Mouse (Mus musculus): Measurements from ENCODE around the gene Agap2.

The Agap2 gene

DNA sequence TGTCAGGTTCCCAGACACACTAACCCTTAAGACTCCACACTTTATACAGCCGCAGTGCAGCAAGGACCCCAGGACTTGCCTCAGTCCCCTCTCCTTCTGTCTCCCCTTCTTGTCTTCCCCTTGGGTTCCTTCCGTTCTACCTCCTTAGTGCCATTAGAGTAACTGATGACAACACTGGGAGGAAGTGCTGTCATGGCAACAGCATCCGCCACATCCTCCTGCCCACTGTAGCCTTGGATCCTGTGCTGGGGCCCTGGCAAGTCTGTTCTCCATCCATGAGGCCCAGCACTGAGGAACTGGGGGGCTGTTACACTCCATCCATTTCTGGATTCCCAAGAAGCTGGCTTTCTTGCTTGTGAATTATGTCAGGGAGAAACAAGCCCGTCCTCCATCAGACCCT lies 998 bp downstream of the Agap2 start:
- no peak for DNase-seq (ENCODE audit: low spot score in 2 of 2)

DNA sequence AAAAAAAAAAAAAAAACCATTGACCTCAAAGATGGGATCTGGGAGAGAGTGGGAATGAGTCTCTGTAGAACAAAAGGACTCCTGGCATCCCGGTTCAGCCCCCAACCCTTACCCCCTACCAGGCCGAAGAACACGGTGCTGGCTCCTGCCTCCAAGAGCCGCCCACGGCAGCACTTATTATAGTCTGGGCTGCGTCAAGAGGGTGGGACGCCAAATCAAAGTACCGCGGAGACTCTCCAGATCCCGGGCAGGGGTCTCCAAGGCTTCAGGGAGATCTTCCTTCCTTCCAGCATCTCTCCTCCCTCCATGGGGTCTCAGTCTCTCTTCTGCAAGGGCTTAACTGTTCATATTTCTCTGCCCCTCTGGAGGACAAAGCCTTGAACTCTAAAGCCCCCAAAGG lies 2.4 kb downstream of the Agap2 start:
- no peak for DNase-seq (ENCODE audit: low spot score in 2 of 2)

DNA sequence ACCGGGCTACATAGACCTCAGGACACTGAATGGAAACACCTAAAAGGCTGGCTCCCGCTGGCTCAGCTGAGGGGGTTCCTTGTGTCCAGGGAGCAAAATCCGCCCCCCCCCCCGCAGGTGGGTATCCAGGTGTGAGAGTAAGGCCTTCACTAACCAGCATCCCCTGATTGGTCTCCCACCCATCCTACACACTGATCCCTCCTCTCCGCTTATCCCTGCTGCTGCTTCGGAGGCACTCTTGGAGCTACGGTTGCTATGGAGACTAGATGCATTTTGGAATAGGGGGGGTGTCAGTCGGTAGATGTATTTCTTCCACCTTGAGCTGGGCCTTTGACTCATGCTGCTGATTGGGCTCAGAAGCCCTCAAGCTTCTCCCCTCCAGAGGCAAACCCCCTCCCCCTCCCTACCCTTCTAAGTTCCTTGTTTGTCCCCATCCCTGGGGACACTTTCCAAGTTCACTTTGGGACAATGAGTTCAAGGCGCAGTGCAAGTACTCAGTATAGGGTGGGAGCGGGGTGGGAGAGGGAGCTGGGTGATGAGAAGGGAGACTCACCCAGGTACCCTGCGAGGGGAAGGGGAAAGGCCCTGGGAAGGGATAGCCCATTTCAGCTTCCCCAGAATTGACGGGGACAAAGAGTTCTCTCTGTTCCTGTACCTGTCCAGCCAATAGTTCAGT lies 3.1 kb downstream of the Agap2 start:
- peak in 1 of 2 experiments; percentile 55 for DNase-seq (ENCODE audit: low spot score in 2 of 2)

DNA sequence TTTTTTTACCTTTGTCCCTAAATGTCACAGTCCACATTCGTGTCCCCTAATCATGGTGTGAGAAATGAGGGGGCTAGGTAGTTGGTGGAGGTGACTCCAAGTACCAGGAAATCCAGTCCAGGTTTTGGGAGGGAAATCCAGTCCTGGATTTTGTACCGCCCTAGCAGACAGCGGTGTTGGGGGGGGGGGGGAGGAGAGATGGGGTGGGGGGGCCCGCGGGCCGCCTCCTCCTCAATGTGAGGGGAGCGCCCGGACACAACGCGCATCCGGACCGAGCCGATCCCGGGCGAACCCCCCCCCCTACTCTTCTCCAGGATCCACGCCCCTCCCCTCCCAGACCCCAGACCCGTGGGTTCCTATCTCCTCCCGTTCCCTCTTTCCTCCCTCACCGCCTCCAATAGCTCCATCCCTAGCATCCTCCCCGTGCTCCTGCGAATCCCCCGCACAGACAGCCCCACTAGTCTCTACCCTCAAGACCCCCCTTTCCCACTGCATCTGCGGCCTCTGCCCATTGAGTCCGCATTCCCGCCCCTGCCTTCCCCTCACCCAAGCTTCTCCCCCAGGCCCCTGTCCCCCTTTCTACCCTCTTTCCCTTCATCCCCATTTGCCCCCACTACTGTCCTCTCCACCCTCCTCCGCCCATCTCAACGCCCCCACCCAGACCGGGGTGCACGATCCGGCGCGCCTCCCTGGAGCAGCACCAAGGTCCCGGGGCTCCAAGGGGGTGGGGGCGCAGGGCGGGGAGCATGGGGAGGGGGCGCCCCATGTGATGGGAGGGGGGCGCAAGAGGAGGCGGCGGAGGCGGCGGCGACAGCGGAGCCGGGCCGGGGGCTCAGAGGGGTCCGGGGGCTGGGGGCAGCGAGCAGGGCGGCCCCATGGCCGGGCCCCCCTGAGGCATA lies 3.8 kb downstream of the Agap2 start:
- peak in 1 of 2 experiments; percentile 68 for DNase-seq (ENCODE audit: low spot score in 2 of 2)

DNA sequence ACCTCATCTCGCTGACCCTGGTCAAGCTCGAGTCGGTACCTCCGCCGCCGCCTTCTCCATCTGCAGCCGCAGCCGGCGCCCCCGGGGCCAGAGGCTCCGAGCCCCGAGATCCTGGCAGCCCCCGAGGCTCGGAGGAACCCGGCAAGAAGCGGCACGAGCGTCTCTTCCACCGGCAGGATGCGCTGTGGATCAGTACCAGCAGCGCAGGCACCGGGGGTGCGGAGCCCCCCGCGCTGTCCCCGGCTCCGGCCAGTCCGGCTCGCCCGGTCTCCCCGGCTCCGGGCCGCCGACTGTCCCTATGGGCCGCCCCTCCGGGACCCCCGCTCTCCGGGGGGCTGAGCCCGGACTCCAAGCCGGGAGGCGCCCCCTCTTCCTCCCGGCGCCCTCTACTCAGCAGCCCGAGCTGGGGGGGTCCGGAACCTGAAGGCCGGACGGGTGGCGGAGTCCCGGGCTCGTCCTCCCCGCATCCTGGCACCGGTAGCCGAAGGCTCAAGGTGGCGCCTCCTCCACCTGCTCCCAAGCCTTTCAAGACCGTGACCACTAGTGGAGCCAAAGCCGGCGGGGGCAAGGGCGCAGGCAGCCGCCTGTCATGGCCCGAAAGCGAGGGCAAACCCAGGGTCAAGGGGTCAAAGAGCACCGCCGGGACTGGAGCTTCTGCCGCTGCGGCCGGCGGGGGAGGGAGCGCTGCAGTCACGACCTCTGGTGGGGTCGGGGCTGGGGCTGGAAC lies 4.7 kb downstream of the Agap2 start:
- DNase-seq (ENCODE audit: low spot score in 2 of 2), result no peak

DNA sequence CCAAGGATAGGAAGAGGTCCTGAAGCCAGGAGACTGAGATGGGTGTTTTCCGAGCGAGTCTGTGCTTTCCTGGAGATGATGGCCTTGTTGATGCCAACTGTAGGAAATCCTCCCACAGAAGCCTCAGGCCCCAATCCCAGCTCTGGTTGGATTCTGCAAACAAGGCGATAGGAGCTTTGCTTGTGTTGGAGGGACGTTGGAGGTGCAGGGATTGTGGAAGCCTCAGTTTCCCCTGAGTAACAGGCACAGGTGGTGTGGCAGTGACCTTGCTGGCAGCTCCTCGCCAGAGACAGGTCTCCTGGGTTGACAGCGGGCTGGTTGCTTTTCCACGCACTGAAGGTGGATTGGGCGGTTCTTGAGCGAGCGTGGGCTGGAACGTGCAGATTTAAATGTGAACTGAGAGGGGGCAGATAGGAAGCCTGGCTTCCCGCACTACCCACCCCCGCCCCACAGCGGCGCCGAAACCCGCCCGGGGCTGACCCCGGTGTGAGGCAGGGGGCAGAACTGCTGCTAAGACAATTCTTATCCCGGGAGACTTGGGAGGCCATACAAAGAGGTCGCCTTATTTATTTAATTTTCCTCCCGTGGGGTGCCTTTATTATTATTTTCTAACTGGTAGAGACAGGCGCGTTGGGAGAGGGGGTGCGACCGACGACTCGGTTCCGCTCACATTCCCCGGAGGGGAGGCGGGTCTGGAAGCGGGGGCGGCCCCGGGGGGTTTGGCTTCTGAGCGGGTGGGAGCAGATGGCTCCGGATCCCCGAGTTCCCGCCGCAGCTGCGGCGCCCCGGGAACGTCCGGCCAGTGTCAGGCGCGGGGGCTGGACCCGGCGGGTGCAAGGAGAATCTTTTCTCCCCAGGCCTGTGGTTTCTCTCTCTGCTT lies 6.1 kb downstream of the Agap2 start:
- peak in 1 of 2 experiments; percentile 45 for DNase-seq (ENCODE audit: low spot score in 2 of 2)

DNA sequence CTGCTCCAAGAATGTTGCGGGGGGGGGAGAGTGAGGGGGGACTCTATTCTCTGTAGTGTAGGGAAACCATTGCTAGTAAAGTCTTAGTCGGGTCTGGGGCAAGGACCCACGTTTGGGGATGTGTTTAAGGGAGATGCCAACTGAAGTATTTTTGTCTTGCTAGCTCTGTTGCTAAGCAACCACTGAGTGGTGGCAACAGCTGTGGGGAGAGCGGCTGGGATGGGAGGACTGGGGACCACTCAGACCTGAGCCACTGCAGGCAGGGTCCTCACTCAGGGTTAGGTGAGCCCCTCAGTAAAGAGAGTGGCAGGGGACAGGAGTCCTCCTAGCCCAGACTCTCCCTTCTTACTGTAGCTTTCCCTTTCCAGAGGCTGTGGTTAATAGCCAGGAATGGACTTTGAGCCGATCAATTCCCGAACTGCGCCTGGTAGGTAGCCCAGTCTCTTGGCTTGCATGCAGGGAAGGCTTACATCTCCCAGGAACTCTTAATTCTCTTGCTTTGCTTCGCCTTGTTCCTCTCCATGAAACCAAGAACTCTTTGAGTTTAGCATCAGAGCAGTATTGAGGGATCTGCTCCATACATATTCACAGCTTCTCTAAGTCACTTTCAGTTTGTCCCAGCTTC lies 7.0 kb downstream of the Agap2 start:
- no peak for DNase-seq (ENCODE audit: low spot score in 2 of 2)

DNA sequence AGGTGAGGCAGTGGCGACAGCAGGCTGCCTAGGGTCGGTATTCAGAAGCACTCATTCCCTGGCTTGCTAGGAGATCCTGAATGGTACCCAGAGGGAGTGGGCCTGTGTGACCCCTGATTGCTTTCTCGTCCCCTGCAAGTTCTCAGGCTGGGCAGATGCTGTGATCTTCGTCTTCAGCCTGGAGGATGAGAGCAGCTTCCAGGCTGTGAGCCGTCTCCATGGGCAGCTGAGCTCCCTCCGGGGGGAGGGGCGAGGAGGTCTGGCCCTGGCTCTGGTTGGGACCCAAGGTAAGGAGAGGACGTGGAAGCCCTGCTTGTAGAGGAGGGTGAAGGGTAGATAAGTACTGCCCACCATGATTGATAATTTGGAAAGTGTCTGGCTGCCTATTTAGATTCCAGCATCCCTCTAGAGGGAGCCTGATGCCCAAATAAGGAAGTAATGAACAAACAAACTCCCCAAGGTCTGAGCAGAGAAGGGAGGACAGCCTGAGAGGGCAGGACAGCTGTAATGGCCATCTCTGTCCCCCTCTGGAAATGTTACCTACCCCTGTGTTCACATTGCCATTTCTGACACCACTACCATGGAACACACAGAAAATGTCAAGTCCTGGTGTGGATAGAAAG lies 8.3 kb downstream of the Agap2 start:
- no peak for DNase-seq (ENCODE audit: low spot score in 2 of 2)

DNA sequence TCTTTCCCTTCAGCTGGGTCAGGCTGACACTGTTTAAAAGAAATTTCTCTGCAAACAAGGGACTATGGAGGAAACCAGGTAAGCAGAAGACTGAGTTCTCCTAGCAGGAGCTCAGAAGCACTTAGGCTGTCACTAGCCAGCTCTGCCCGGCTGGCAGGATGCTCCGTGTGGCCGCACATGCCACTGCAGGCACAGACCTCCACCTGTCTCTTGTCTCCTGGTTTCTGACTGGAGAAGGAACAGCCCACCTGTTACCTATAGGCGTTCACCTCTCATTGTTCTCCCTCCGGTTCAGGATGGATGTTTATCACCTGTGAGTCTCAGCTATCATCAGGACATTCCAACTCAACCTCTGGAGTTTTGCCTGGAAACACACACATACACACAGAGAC lies 8.8 kb downstream of the Agap2 start:
- DNase-seq (ENCODE audit: low spot score in 2 of 2), result no peak

DNA sequence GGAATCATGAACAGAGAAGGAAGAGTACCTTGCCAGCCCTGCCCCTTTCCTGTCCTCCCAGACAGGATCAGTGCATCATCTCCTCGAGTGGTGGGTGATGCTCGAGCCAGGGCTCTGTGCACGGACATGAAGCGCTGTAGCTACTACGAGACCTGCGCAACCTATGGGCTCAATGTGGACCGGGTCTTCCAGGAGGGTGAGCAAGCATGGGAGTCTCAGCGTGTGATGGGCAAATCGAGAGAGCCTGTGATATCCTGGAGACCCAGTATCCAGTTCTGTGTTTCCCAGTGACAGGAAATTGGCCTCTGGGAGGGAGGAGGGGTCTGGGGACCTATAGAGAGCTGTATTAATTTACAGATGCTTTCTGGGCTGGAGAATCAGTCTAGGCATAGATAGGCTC lies 10.0 kb downstream of the Agap2 start:
- no peak for DNase-seq (ENCODE audit: low spot score in 2 of 2)

DNA sequence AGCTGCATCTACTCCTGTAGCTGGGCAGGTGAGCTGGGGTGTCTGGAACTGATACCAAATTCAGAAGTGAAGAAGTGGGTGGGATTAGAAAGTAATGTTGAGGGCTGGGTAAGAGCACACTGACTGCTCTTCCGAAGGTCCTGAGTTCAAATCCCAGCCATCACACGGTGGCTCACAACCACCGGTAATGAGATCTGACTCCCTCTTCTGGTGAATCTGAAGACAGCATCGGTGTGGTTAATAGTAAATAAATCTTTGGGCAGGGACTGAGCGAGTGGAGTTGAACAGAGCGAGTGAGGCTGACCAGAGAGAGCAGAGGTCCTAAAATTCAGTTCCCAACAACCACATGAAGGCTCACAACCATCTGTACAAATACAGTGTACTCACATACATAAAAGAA lies 10.5 kb downstream of the Agap2 start:
- no peak for DNase-seq (ENCODE audit: low spot score in 2 of 2)

DNA sequence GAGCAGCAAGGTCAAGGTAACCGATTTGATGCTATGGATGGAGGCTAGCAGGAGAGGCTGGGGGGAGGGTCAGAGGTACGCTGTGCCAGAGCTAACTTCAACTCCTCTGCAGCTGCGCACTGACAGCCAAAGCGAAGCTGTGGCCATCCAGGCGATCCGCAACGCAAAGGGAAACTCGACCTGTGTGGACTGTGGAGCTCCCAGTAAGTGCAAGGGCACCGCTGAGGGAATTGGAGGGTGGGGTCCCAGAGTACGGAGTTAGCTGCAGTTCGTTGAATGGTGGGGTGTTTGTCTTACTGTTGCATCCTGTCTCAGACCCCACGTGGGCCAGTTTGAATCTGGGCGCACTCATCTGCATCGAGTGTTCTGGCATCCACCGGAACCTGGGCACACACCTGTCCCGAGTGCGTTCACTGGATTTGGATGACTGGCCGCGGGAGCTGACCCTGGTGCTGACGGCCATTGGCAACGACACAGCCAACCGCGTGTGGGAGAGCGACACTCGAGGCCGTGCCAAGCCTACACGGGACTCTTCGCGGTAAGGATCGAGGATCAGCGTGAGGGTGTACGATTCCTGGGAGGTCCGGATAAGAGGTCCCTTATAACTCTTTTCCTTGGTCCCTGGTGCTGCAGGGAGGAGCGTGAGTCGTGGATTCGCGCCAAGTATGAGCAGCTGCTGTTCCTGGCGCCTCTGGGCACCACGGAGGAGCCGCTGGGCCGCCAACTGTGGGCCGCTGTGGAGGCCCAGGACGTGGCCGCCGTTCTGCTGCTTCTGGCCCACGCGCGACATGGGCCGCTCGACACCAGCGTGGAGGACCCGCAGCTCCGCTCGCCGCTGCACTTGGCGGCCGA lies 15.7 kb downstream of the Agap2 start:
- no peak for DNase-seq (ENCODE audit: low spot score in 2 of 2)

DNA sequence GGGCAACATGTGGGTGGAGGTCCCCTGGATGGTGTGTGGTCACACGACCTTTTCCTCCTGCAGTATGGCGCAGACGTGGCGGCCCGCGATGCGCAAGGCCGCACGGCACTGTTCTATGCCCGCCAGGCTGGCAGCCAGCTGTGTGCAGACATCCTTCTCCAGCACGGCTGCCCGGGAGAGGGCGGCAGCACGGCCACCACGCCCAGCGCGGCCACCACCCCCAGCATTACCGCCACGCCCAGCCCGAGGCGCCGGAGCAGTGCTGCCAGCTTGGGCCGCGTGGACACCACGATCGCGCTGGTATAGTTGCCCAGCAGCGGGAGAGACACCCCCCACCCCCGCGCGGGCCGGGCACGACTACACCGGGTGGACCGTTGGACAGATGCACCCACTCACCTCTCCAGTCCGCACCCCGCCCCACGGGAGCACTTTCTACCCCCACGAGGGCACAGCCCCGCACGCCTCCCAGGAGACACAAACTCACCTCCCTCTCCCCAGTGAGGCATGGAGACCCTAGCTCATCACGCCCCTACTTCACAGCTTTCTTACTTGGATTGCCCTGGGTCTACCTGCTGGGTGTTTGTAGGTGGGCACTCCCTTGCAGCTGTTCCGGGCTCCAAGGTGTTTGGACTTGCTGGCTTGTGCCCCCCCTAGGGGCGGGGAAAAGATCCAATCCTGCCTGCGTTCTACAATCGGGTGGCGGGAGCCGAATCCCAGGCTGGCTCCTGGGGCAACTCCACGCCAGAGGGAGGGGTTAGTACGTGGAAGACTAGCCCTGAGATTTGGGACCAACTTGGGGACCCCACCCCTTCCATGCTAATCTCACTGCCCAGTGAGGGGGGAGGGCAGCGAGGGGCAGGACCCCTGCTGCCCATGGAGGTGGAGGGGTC lies 16.7 kb downstream of the Agap2 start:
- peak in 1 of 2 experiments; percentile 37 for DNase-seq (ENCODE audit: low spot score in 2 of 2)

DNA sequence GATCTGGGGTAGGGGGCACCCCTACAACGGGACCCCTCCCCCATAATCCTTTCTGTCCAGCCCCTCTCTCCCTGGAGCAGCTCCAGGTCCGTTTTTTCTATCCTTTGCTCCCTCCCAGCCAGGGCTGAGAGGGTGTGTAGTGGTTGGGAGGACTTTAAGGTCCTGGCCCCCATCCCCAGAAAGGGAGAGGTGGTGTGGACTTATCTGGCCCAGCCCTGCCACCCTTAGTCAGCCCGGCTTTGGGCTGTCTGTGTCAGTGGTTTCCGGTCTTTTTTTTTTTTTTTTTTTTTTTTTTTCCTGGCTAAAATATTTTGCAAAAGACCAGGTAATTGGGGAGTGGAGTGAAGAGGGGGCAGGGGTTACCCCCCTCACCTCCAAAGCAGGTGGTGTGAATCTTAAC lies 17.7 kb downstream of the Agap2 start:
- DNase-seq (ENCODE audit: low spot score in 2 of 2), result no peak

DNA sequence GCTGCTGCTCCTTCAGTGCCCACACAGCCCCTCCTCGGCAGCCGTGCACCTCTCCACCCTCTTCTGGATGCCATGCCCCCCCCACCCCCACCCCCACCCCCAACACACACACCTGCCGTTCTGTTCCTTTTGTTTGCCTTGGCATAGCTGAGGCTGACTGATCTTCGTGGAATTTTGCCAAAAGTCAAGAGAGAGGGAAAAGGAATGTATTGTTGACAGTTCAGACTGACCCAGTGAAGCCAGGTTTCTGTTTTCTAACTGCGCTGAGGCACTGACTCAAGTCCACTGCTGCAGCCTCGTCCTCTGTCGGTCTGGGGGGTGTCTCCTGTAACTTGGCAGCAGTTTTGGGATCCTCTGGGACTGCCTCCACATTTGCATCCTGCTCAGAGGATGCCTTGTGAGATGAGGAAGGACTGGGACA lies 19.3 kb downstream of the Agap2 start:
- DNase-seq (ENCODE audit: low spot score in 2 of 2), result no peak

DNA sequence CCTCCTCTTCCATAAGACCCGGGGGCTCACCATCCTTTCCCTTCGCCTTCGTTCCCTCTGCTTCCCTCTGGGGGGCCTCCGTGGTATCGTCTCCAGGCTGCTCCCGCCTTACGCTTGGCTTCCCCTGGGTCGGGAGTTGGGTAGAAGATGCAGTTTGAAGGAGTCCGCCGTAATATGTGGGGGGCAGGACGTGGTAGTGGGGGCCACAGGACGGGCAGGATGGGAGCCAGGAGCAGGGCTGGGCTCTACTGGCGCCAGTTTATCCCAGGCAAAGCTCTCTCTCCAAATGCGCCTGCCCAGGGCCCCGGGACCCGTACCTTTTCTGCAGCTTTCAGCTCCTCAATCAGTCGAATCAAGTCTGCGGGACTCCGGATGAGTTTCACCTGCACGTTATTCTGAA lies 23.4 kb downstream of the Agap2 start:
- no peak for DNase-seq (ENCODE audit: low spot score in 2 of 2)

DNA sequence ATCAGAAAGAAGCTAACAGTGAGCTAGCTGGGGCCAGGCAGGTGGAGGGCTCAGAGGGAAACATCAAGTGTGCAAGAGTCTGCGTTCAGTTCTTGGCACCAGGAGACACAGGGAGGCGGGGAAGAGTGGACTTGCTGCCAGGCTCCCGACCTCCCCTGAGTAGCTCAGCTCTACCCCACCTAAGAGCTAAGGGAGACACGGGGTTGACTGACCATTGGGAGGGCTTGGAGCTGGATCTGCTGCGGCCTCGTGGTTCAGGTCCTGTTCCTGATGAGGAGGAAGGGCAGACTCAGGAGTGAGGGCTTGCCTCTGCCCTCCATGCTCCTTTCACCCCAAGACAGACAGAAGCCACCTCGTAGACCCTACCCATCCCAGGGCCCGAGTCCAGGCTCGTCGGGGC lies 24.1 kb downstream of the Agap2 start:
- DNase-seq (ENCODE audit: low spot score in 2 of 2), result no peak

DNA sequence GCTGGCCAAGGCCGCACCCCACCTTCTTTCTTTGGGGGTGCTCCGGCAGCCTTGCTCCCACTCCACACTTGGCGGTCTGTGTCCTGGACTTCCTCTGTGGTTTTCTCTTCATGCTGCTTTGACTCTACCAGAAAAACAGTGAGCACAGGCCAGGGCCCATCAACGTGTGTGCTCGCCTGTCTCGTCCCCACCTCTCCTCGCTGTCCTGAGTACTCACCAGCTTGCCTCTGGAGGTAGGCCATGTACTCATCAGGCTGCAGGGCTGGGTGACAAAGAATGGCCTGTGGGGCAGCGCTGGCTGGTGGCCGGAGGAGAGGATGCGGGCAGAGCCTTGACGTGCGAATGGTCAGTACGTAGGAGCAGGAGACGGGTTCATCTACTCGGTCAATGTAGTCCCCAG lies 24.8 kb downstream of the Agap2 start:
- DNase-seq (ENCODE audit: low spot score in 2 of 2), result no peak

DNA sequence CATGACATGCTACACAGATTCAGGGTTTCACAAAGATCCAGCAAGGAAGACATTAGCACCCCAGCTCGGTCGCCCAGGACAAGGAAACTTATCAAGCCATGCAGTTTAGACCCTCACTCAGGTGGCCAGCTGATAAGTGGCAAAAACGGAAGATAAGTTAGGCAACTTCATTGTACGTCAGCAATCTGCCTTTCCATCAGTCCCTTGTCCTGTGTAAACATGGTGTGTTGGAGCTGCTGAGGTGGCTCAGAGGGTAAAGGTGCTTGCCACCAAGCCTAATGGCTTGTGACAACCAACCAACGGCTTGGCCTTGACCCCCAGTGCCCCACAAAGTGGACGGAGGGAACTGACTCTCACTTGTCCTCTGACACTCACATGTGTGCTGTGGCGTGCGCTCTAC lies 25.3 kb downstream of the Agap2 start:
- DNase-seq (ENCODE audit: low spot score in 2 of 2), result no peak

Measured in frontal cortex, postnatal 25 days (tissue).